Mouse (Mus musculus) T-cell, adult 2 months (primary cell): Measurements from ENCODE around the gene Aco2.

ENCODE experiments used
- DNase-seq: peaks from one replicate; pipeline ENCODE4 v3.0.0; 2022; ENCODE audit warnings: low spot score

Gene Aco2

GRCm38 (mm10) chr15:81872262-81873136 lies at the start of gene Aco2:
Gene Aco2, plus strand, starts transcription at chr15:81872309.
- DNase-seq = peak; percentile 99

- no peak for DNase-seq
Observed at GRCm38 (mm10) chr15:81822631-81823030, 49.5 kb upstream of the Aco2 start.

GRCm38 (mm10) chr15:81824832-81825231 lies 47.3 kb upstream of the Aco2 start:
- no peak for DNase-seq

- DNase-seq = no peak
Observed at GRCm38 (mm10) chr15:81828426-81829207, 43.5 kb upstream of the Aco2 start.

GRCm38 (mm10) chr15:81829208-81829580 lies 42.9 kb upstream of the Aco2 start:
- no peak for DNase-seq

GRCm38 (mm10) chr15:81830530-81830929 lies 41.6 kb upstream of the Aco2 start:
- DNase-seq = no peak

- peak; percentile 82 for DNase-seq
Observed at GRCm38 (mm10) chr15:81831136-81831825, 40.8 kb upstream of the Aco2 start.

GRCm38 (mm10) chr15:81832219-81832618 lies 39.9 kb upstream of the Aco2 start:
- DNase-seq = no peak

GRCm38 (mm10) chr15:81833481-81833880 lies 38.6 kb upstream of the Aco2 start:
- no peak for DNase-seq

GRCm38 (mm10) chr15:81834171-81834841 lies 37.8 kb upstream of the Aco2 start:
- DNase-seq = no peak

GRCm38 (mm10) chr15:81835007-81835880 lies 36.9 kb upstream of the Aco2 start:
- no peak for DNase-seq

GRCm38 (mm10) chr15:81836124-81836821 lies 35.8 kb upstream of the Aco2 start:
- DNase-seq = no peak

GRCm38 (mm10) chr15:81836966-81837920 lies 34.9 kb upstream of the Aco2 start:
- DNase-seq = no peak

- no peak for DNase-seq
Observed at GRCm38 (mm10) chr15:81838554-81839235, 33.4 kb upstream of the Aco2 start.

GRCm38 (mm10) chr15:81839634-81840033 lies 32.5 kb upstream of the Aco2 start:
- no peak for DNase-seq

GRCm38 (mm10) chr15:81840306-81840705 lies 31.8 kb upstream of the Aco2 start:
- DNase-seq = no peak

- no peak for DNase-seq
Observed at GRCm38 (mm10) chr15:81842275-81842674, 29.8 kb upstream of the Aco2 start.

GRCm38 (mm10) chr15:81845033-81845625 lies 27.0 kb upstream of the Aco2 start:
- no peak for DNase-seq
